Mouse (Mus musculus) granulocyte monocyte progenitor cell, adult 5-6 weeks (primary cell): ENCODE results near the gene Rbl1. TPM values are rescaled to one million over a fixed set of nuclear protein-coding genes. Genes with fewer than 3 reads are reported as not detected.

Experiments
- ATAC-seq: replicated peaks from 2 replicates; pipeline ENCODE4 v1.8.0; 2016; ENCODE audit warnings: mild to moderate bottlenecking, moderate TSS enrichment, inconsistent platforms; ENCODE audit not compliant: poor library complexity, severe bottlenecking
- total RNA-seq, 2 experiments: library from RNA; stranded (forward) in 1 of 2; stranded (reverse) in 1 of 2; fragments of 200-712, 200-1000 nt in 1 of 2; fragments of >200 nt in 1 of 2; fragmentation: Nextera tagmentation in 1 of 2; gene quantifications; 2 replicates each; pipeline ENCODE4 v1.2.3; 2014 to 2017

Rbl1 gene
- total RNA-seq, 2 experiments from 2014 or later: 58.6 to 80.7 TPM

- no peak for ATAC-seq
These were observed 104.6 kb downstream of the Rbl1 start for GRCm38 (mm10) chr2:157099532-157100318.

Other genes with a start within 250 kb of the Rbl1 start
- gene Ndrg3, start 212.5 kb downstream of the Rbl1 start, total RNA-seq (2014; fragmentation: Nextera tagmentation): 25.7 and 28.1 TPM in 2 replicates
- 22.5 and 25.1 TPM in 2 replicates for gene Ndrg3, start 212.5 kb downstream of the Rbl1 start, total RNA-seq (2017)
- 17.8 and 23.9 TPM in 2 replicates for gene Dsn1, start 197.4 kb downstream of the Rbl1 start, total RNA-seq (2014; fragmentation: Nextera tagmentation)
- 36.9 and 50.6 TPM in 2 replicates for gene Dsn1, start 197.4 kb downstream of the Rbl1 start, total RNA-seq (2017)
- gene Soga1, start 125.3 kb downstream of the Rbl1 start, total RNA-seq (2014; fragmentation: Nextera tagmentation): 4.4 and 5.7 TPM in 2 replicates
- gene Soga1, start 125.3 kb downstream of the Rbl1 start, total RNA-seq (2017): 2.5 TPM in 2 replicates
- not detected in 2 replicates for gene Tldc2, start 117.5 kb downstream of the Rbl1 start, total RNA-seq (2014; fragmentation: Nextera tagmentation)
- gene Tldc2, start 117.5 kb downstream of the Rbl1 start, total RNA-seq (2017): not detected in 2 replicates
- gene Samhd1, start 69.3 kb downstream of the Rbl1 start, total RNA-seq (2014; fragmentation: Nextera tagmentation): 65.3 and 71.3 TPM in 2 replicates
- gene Samhd1, start 69.3 kb downstream of the Rbl1 start, total RNA-seq (2017): 77.6 and 88.2 TPM in 2 replicates
- 313 and 340 TPM in 2 replicates for gene Rpn2, start 74.5 kb upstream of the Rbl1 start, total RNA-seq (2014; fragmentation: Nextera tagmentation)
- 342 and 366 TPM in 2 replicates for gene Rpn2, start 74.5 kb upstream of the Rbl1 start, total RNA-seq (2017)
- gene Mroh8, start 75.0 kb upstream of the Rbl1 start, total RNA-seq (2014; fragmentation: Nextera tagmentation): 0.19 and 0.23 TPM in 2 replicates
- gene Mroh8, start 75.0 kb upstream of the Rbl1 start, total RNA-seq (2017): 0.09 and 0.36 TPM in 2 replicates
- gene Ghrh, start 143.0 kb upstream of the Rbl1 start, total RNA-seq (2014; fragmentation: Nextera tagmentation): not detected in 2 replicates
- gene Ghrh, start 143.0 kb upstream of the Rbl1 start, total RNA-seq (2017): not detected in 2 replicates
- gene Manbal, start 163.1 kb upstream of the Rbl1 start, total RNA-seq (2014; fragmentation: Nextera tagmentation): 21.7 and 29.6 TPM in 2 replicates
- 6.9 and 7.1 TPM in 2 replicates for gene Manbal, start 163.1 kb upstream of the Rbl1 start, total RNA-seq (2017)
- gene Src, start 213.9 kb upstream of the Rbl1 start, total RNA-seq (2014; fragmentation: Nextera tagmentation): 0.49 and 0.90 TPM in 2 replicates
- 0.22 TPM in 1 of 2 replicates, not detected in the other for gene Src, start 213.9 kb upstream of the Rbl1 start, total RNA-seq (2017)